Mouse (Mus musculus) heart, postnatal 0 days (tissue): ENCODE measurements around the gene Vwa3a.

Experiments
- CTCF ChIP-seq: IDR thresholded peaks from 2 replicates; pipeline ENCODE4 v1.5.1; 2016; ENCODE audit warnings: antibody characterized with exemption, control low read depth, low read depth
- EP300 ChIP-seq: IDR thresholded peaks from 2 replicates; pipeline ENCODE4 v1.6.1; 2016; ENCODE audit warnings: antibody characterized with exemption, low read depth

- TF ChIP-seq CTCF (peak; percentile 39), EP300 (no peak)
Observed at GRCm38 (mm10) chr7:120842345-120843036, 103.4 kb downstream of the Vwa3a start, which contains the start of gene Eef2k.
